22 mouse cellular contexts compared by ENCODE assay signal in the genomic region with DNA sequence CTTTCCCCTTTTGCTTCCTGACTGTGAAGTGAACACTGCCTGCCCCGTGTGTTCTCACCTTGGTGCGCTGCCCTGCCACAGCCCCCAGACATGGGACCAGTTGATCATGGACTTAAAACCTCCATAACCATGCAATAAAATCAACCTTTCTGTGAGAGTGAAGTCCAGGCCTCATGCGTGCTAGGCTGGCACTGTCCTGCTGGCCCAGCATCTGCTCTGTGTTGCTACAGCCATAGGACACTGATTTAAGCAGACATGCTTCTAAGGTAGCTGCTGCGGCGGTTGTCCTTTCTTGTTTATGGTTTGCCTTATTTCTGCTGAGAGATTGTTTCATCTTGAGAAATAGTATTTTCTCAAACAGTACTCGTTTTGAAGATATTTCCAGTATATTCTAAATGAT. TPM values are rescaled to one million over a fixed set of nuclear protein-coding genes. Genes with fewer than 3 reads are reported as not detected.
DNase-seq lines count a peak whose midpoint lies in the region; ATAC-seq and TF ChIP-seq lines count a peak whose summit lies in the region.
"Had no signal": no experiment of that assay in that cellular context is flagged by ENCODE, and none has a peak within 500 bp of the region (broad histone marks: within the 10 kb centered on the region; RNA-seq: fewer than 3 reads in every experiment).

No protein-coding gene starts in this region.

- no peaks in the 10 kb centered on the region for H3K9me3 ChIP-seq in ES-E14 (ENCODE audit: control insufficient read depth, insufficient read depth, low read depth, low read length)
- H3K9me3 ChIP-seq: embryonic facial prominence, embryonic 13.5 days; forebrain, embryonic 12.5 days; heart, embryonic 12.5 days; hindbrain, embryonic 15.5 days; kidney, embryonic 15.5 days had no signal

- in situ Hi-C loops in ES-E14 (cut with MboI; ENCODE audit: low sequenced_read_pairs in 2 of 2, unreplicated experiment in 2 of 2), result no loop called here

- no peak overlapping the region for H3K4me3 ChIP-seq in ES-E14 (ENCODE audit: insufficient read depth in 1 of 2, low read depth in 1 of 2, low read length in 2 of 2, poor library complexity in 1 of 2, severe bottlenecking in 1 of 2)
- H3K4me3 ChIP-seq: embryonic facial prominence, embryonic 13.5 days; forebrain, embryonic 12.5 days; heart, adult 2 months; heart, embryonic 12.5 days; hindbrain, embryonic 15.5 days; kidney, embryonic 15.5 days had no signal

- H3K4me1 ChIP-seq in ES-E14 (ENCODE audit: control insufficient read depth in 2 of 2, insufficient read depth in 2 of 2, low read length in 2 of 2, poor library complexity in 1 of 2), result peaks cover 13 to 21% of the 10 kb centered on the region in 2 experiments; a peak in 3 of 4 replicates
- H3K4me1 ChIP-seq: hindbrain, embryonic 15.5 days had no signal

- peak; percentile 79 for ATAC-seq in cerebellum, adult (ENCODE audit: insufficient number of reproducible peaks, low FRiP score, low TSS enrichment)
- ATAC-seq: CD4-positive, CD25-positive, alpha-beta regulatory T cell, adult 4 months; forebrain, embryonic 16.5 days had no signal

- H3K27ac ChIP-seq in ES-E14 (ENCODE audit: insufficient read depth, low read depth, low read length, poor library complexity, severe bottlenecking), result peak overlapping the region; percentile 41
- H3K27ac ChIP-seq: embryonic facial prominence, embryonic 13.5 days; forebrain, embryonic 12.5 days; heart, adult 2 months; hindbrain, embryonic 15.5 days; kidney, embryonic 15.5 days had no signal

- peaks cover 7% of the 10 kb centered on the region for H3K36me3 ChIP-seq in ES-E14 (ENCODE audit: control insufficient read depth, insufficient read depth, low read length, poor library complexity, severe bottlenecking)
- H3K36me3 ChIP-seq: forebrain, embryonic 12.5 days; heart, embryonic 12.5 days; hindbrain, embryonic 15.5 days; kidney, embryonic 15.5 days had no signal

- DNase-seq in cerebellum, adult 11 months, result no peak
- DNase-seq in ES-E14 (ENCODE audit: low read depth, low spot score), result no peak
- peak; percentile 20 for DNase-seq in cerebellum, adult 8-10 months
- DNase-seq in cerebellum, postnatal 14 days, result peak; percentile 22 to 52
- no peak for DNase-seq in heart, adult 8-10 months (ENCODE audit: low spot score)
- DNase-seq in adrenal gland, adult 18-20 months (ENCODE audit: low spot score in 2 of 2), result no peak
- no peak for DNase-seq in embryo, embryonic 10 days (ENCODE audit: low spot score)
- DNase-seq: adrenal gland, adult 8-10 months; adrenal gland, postnatal 36 days; B cell, adult 2 months; gastrocnemius, postnatal 14 days; heart, adult 2 months; heart, postnatal 36 days; kidney, adult 18-20 months had no signal

- no peak overlapping the region for H3K9ac ChIP-seq in ES-E14 (ENCODE audit: insufficient read depth, low read depth, low read length, poor library complexity, severe bottlenecking)
- H3K9ac ChIP-seq: embryonic facial prominence, embryonic 13.5 days; forebrain, embryonic 12.5 days; heart, embryonic 12.5 days; hindbrain, embryonic 15.5 days; kidney, embryonic 15.5 days had no signal

TF ChIP-seq in ES-E14, 5 proteins besides CTCF, POLR2A, EP300 and RAD21:
- TF ChIP-seq ZNF384 (IDR thresholded peaks at IDR 0.05; ENCODE audit: low read depth, low read length) (no peak), CHD2 (IDR thresholded peaks at IDR 0.05; ENCODE audit: low read depth, low read length) (no peak), ZC3H11A (IDR thresholded peaks at IDR 0.05; ENCODE audit: borderline replicate concordance, low read depth, low read length) (no peak), MAFK (IDR thresholded peaks at IDR 0.05; ENCODE audit: insufficient read depth, low read depth, low read length) (no peak), HCFC1 (IDR thresholded peaks at IDR 0.05; ENCODE audit: borderline replicate concordance, insufficient read depth, low read length) (no peak)

RNA-seq across cellular contexts. Expression of gene Rpp40, which starts 54.6 kb away (rescaled TPM):
- 30.0 and 35.9 TPM in 2 replicates for total RNA-seq in ES-E14 (2012; rRNA removed)
- 1 to 10 TPM; 6.4 to 7.6 (median 6.7) TPM for total RNA-seq in heart, adult 8-10 months (2022)
- total RNA-seq in adrenal gland, adult 18-20 months (2021), result 10 to 100 TPM; 12.8 to 16.7 TPM

Comparison
In these comparisons a context has a peak if more than half of its experiments do, and no peak if none do; other contexts are left out.
1. DNase-seq: peak in cerebellum, adult 8-10 months (single experiment) and cerebellum, postnatal 14 days (2 of 2); none in cerebellum, adult 11 months (single experiment), ES-E14 (single experiment), heart, adult 8-10 months (single experiment), adrenal gland, adult 18-20 months (0 of 2) and embryo, embryonic 10 days (single experiment).